Mouse (Mus musculus) thymus, adult 2 months (tissue): ENCODE results near the gene Gm11627.

ENCODE experiments used
- CTCF ChIP-seq: fragments of 200-500 bp; IDR thresholded peaks from 2 replicates; pipeline ENCODE4 v1.5.1; 2012; ENCODE audit warnings: mild to moderate bottlenecking, control low read depth, low read length, moderate library complexity, borderline replicate concordance; ENCODE audit not compliant: control insufficient read depth, poor library complexity, insufficient read depth; ENCODE audit errors: extremely low read depth
- POLR2A ChIP-seq: fragments of 200-500 bp; IDR thresholded peaks from 2 replicates; pipeline ENCODE4 v1.6.1; 2012; ENCODE audit warnings: mild to moderate bottlenecking, low read length, control low read depth, moderate library complexity; ENCODE audit not compliant: control insufficient read depth, poor library complexity, insufficient read depth; ENCODE audit errors: extremely low read depth

GRCm38 (mm10) chr11:102534078-102534477 is 45.2 kb downstream of the Gm11627 start:
- TF ChIP-seq POLR2A (no peak), CTCF (no peak)
